In genomic region chr11:69098039-69098761, GRCm38 (mm10) we compare ENCODE assay signal across 8 mouse cellular contexts. TPM values are rescaled to one million over a fixed set of nuclear protein-coding genes. Genes with fewer than 3 reads are reported as not detected.
A peak's percentile ranks its signal among the peaks of the same experiment; 100 is the strongest.
DNase-seq lines count a peak whose midpoint lies in the region; ATAC-seq lines count a peak whose summit lies in the region.

No protein-coding gene starts in this region.

- peaks cover 28% of the 10 kb centered on the region for H3K36me3 ChIP-seq in heart, embryonic 10.5 days
- peaks cover 15% of the 10 kb centered on the region for H3K36me3 ChIP-seq in intestine, embryonic 16.5 days (ENCODE audit: control insufficient read depth, insufficient read depth, low read length)
- peaks cover 22% of the 10 kb centered on the region for H3K36me3 ChIP-seq in neural tube, embryonic 14.5 days (ENCODE audit: control insufficient read depth, insufficient read depth, low read length)

- DNase-seq in heart, embryonic 10.5 days (ENCODE audit: low spot score) = no peak
- no peak for DNase-seq in heart, adult 9 months (ENCODE audit: low spot score in 2 of 2)
- peak; percentile 21 for DNase-seq in urinary bladder, adult 2 months (ENCODE audit: low spot score)
- no peak for DNase-seq in urinary bladder, adult 18-20 months (ENCODE audit: low spot score in 2 of 2)
- DNase-seq in adrenal gland, adult 8-10 months = no peak
- DNase-seq in ovary, postnatal 10 days (ENCODE audit: low spot score) = no peak

- WGBS in heart, embryonic 10.5 days = 27% methylated on average over 8 of the region's 8 CpGs
- 22% methylated on average over 8 of the region's 8 CpGs for WGBS in intestine, embryonic 16.5 days
- 10% methylated on average over 8 of the region's 8 CpGs for WGBS in neural tube, embryonic 14.5 days

- peak overlapping the region; percentile 90 for H3K27ac ChIP-seq in heart, embryonic 10.5 days
- peak overlapping the region; percentile 99 for H3K27ac ChIP-seq in intestine, embryonic 16.5 days (ENCODE audit: low read length)
- H3K27ac ChIP-seq in neural tube, embryonic 14.5 days (ENCODE audit: low read depth, low read length) = peak overlapping the region; percentile 80; the same call in 1 of the 2 replicates

- peaks cover 56% of the 10 kb centered on the region for H3K4me1 ChIP-seq in heart, embryonic 10.5 days
- peaks cover 33% of the 10 kb centered on the region for H3K4me1 ChIP-seq in intestine, embryonic 16.5 days (ENCODE audit: control insufficient read depth, insufficient read depth, low read length)
- peaks cover 29% of the 10 kb centered on the region for H3K4me1 ChIP-seq in neural tube, embryonic 14.5 days (ENCODE audit: control insufficient read depth, insufficient read depth, low read length)

- H3K9me3 ChIP-seq in heart, embryonic 10.5 days = no peaks in the 10 kb centered on the region
- no peaks in the 10 kb centered on the region for H3K9me3 ChIP-seq in intestine, embryonic 16.5 days (ENCODE audit: control insufficient read depth, low read length)
- H3K9me3 ChIP-seq in neural tube, embryonic 14.5 days (ENCODE audit: control insufficient read depth, low read length) = no peaks in the 10 kb centered on the region

- H3K4me2 ChIP-seq in intestine, embryonic 16.5 days (ENCODE audit: low read depth, low read length) = peak overlapping the region; percentile 90
- peak overlapping the region; percentile 93 for H3K4me2 ChIP-seq in neural tube, embryonic 14.5 days (ENCODE audit: low read depth, low read length)

- H3K4me3 ChIP-seq in heart, embryonic 10.5 days = peak overlapping the region; percentile 73
- peak overlapping the region; percentile 84 for H3K4me3 ChIP-seq in intestine, embryonic 16.5 days (ENCODE audit: low read length)
- H3K4me3 ChIP-seq in neural tube, embryonic 14.5 days (ENCODE audit: low read depth, low read length) = peak overlapping the region; percentile 48

- no peaks in the 10 kb centered on the region for H3K27me3 ChIP-seq in heart, embryonic 10.5 days (ENCODE audit: insufficient read depth, poor library complexity, severe bottlenecking)
- no peaks in the 10 kb centered on the region for H3K27me3 ChIP-seq in intestine, embryonic 16.5 days (replicated peaks; ENCODE audit: control insufficient read depth, insufficient read depth, low read length)
- H3K27me3 ChIP-seq in neural tube, embryonic 14.5 days (ENCODE audit: control insufficient read depth, insufficient read depth, low read length) = no peaks in the 10 kb centered on the region

- no peak for ATAC-seq in intestine, embryonic 16.5 days
- no peak for ATAC-seq in neural tube, embryonic 14.5 days (ENCODE audit: low read depth)

- H3K9ac ChIP-seq in intestine, embryonic 16.5 days (ENCODE audit: low read depth, low read length) = peak overlapping the region; percentile 89
- 0 out of 2 replicates have a peak overlapping the region, but pooled peaks have one; percentile 71 for H3K9ac ChIP-seq in neural tube, embryonic 14.5 days (replicated peaks; ENCODE audit: low read depth, low read length)

RNA-seq across cellular contexts. Expression of gene Per1, which starts 3.2 kb away (rescaled TPM):
- 8.0 and 8.8 TPM in 2 replicates for polyA plus RNA-seq in heart, embryonic 10.5 days (2016; fragmentation: Nextera tagmentation; extraction: Ambion mirVana)
- polyA plus RNA-seq in urinary bladder, adult 2 months (2012; rRNA removed) = 26.8 and 28.5 TPM in 2 replicates
- 13.6 and 13.7 TPM in 2 replicates for polyA plus RNA-seq in intestine, embryonic 16.5 days (2015; fragmentation: Nextera tagmentation; extraction: Ambion mirVana)
- 6.5 and 9.4 TPM in 2 replicates for polyA plus RNA-seq in neural tube, embryonic 14.5 days (2014; fragmentation: Nextera tagmentation; extraction: Ambion mirVana)
- total RNA-seq in adrenal gland, adult 8-10 months (2022) = 100 to 1,000 TPM in 1 of 4 experiments, 10 to 100 TPM in 3; 30.0 to 119 (median 51.6) TPM

RNA-seq across cellular contexts. Expression of gene Vamp2, which starts 9.9 kb away (rescaled TPM):
- polyA plus RNA-seq in heart, embryonic 10.5 days (2016; fragmentation: Nextera tagmentation; extraction: Ambion mirVana) = 85.8 and 93.0 TPM in 2 replicates
- 163 and 180 TPM in 2 replicates for polyA plus RNA-seq in urinary bladder, adult 2 months (2012; rRNA removed)
- polyA plus RNA-seq in intestine, embryonic 16.5 days (2015; fragmentation: Nextera tagmentation; extraction: Ambion mirVana) = 65.8 TPM in 2 replicates
- 337 and 385 TPM in 2 replicates for polyA plus RNA-seq in neural tube, embryonic 14.5 days (2014; fragmentation: Nextera tagmentation; extraction: Ambion mirVana)
- 100 to 1,000 TPM; 118 to 221 (median 178) TPM for total RNA-seq in adrenal gland, adult 8-10 months (2022)

RNA-seq across cellular contexts. Expression of gene Hes7, which starts 22.0 kb away (rescaled TPM):
- 0.60 and 0.63 TPM in 2 replicates for polyA plus RNA-seq in heart, embryonic 10.5 days (2016; fragmentation: Nextera tagmentation; extraction: Ambion mirVana)
- polyA plus RNA-seq in urinary bladder, adult 2 months (2012; rRNA removed) = 0.24 and 0.37 TPM in 2 replicates
- polyA plus RNA-seq in intestine, embryonic 16.5 days (2015; fragmentation: Nextera tagmentation; extraction: Ambion mirVana) = 0.29 and 0.33 TPM in 2 replicates
- 0.43 and 0.52 TPM in 2 replicates for polyA plus RNA-seq in neural tube, embryonic 14.5 days (2014; fragmentation: Nextera tagmentation; extraction: Ambion mirVana)
- total RNA-seq in adrenal gland, adult 8-10 months (2022) = under 1 TPM in 2 of 4 experiments, not detected in 2; 0.18 to 0.22 TPM

RNA-seq across cellular contexts. Expression of gene 9130213A22Rik, which starts 24.2 kb away (rescaled TPM):
- polyA plus RNA-seq in heart, embryonic 10.5 days (2016; fragmentation: Nextera tagmentation; extraction: Ambion mirVana) = 0.16 and 0.17 TPM in 2 replicates
- 0.74 and 0.78 TPM in 2 replicates for polyA plus RNA-seq in urinary bladder, adult 2 months (2012; rRNA removed)
- polyA plus RNA-seq in intestine, embryonic 16.5 days (2015; fragmentation: Nextera tagmentation; extraction: Ambion mirVana) = 0.11 and 0.29 TPM in 2 replicates
- 0.33 and 0.48 TPM in 2 replicates for polyA plus RNA-seq in neural tube, embryonic 14.5 days (2014; fragmentation: Nextera tagmentation; extraction: Ambion mirVana)
- total RNA-seq in adrenal gland, adult 8-10 months (2022) = under 1 TPM; 0.26 to 0.95 (median 0.84) TPM

RNA-seq across cellular contexts. Expression of gene Aloxe3, which starts 27.5 kb away (rescaled TPM):
- 0.16 and 0.25 TPM in 2 replicates for polyA plus RNA-seq in heart, embryonic 10.5 days (2016; fragmentation: Nextera tagmentation; extraction: Ambion mirVana)
- polyA plus RNA-seq in urinary bladder, adult 2 months (2012; rRNA removed) = 4.2 and 5.4 TPM in 2 replicates
- polyA plus RNA-seq in intestine, embryonic 16.5 days (2015; fragmentation: Nextera tagmentation; extraction: Ambion mirVana) = 0.31 and 0.45 TPM in 2 replicates
- 2.2 and 5.0 TPM in 2 replicates for polyA plus RNA-seq in neural tube, embryonic 14.5 days (2014; fragmentation: Nextera tagmentation; extraction: Ambion mirVana)
- total RNA-seq in adrenal gland, adult 8-10 months (2022) = 1 to 10 TPM in 3 of 4 experiments, under 1 TPM in 1; 0.87 to 2.2 (median 1.7) TPM
